Mouse (Mus musculus) MEL (cell line): Measurements from ENCODE around the gene Gli1. TPM values are rescaled to one million over a fixed set of nuclear protein-coding genes. Genes with fewer than 3 reads are reported as not detected.

Experiments used
- DNase-seq: peaks from one replicate; pipeline ENCODE4 v3.0.0; 2011; ENCODE audit warnings: low read depth, low spot score
- H3K27ac ChIP-seq: 2 replicates; pipeline ENCODE4 v1.5.1; 2012; ENCODE audit warnings: low read depth, mild to moderate bottlenecking, control low read depth, low read length, moderate library complexity; ENCODE audit not compliant: control insufficient read depth
- H3K27me3 ChIP-seq, 2 experiments: fragments of 150-350 bp in 1 of 2; sonication (generic) in 1 of 2; 2 replicates each; pipeline ENCODE4 v1.6.1; 2012; ENCODE audit warnings: low read length in 2 of 2, mild to moderate bottlenecking in 2 of 2, improper control_type of control experiment in 1 of 2, moderate library complexity in 1 of 2; ENCODE audit not compliant: insufficient read depth in 2 of 2, control insufficient read depth in 1 of 2
- H3K36me3 ChIP-seq, 2 experiments: 2 replicates each; pipeline ENCODE4 v1.6.1; 2012 to 2014; ENCODE audit warnings: low read length in 2 of 2, improper control_type of control experiment in 1 of 2, inconsistent platforms in 1 of 2, mild to moderate bottlenecking in 1 of 2; ENCODE audit not compliant: insufficient read depth in 2 of 2, control insufficient read depth in 1 of 2
- H3K4me1 ChIP-seq, 2 experiments: fragments of 150-350 bp in 1 of 2; sonication (generic) in 1 of 2; 2 replicates each; pipeline ENCODE4 v1.6.1; 2012; ENCODE audit warnings: low read length in 2 of 2, improper control_type of control experiment in 1 of 2, mild to moderate bottlenecking in 1 of 2; ENCODE audit not compliant: insufficient read depth in 2 of 2, control insufficient read depth in 1 of 2
- H3K4me3 ChIP-seq, 2 experiments: fragments of 150-350 bp in 1 of 2; sonication (generic) in 1 of 2; 2 replicates each; pipeline ENCODE4 v1.5.1; 2012; ENCODE audit warnings: low read depth in 2 of 2, low read length in 2 of 2, mild to moderate bottlenecking in 2 of 2, moderate library complexity in 2 of 2, control low read depth in 1 of 2, improper control_type of control experiment in 1 of 2; ENCODE audit not compliant: control insufficient read depth in 1 of 2, insufficient read depth in 1 of 2
- H3K79me2 ChIP-seq: 2 replicates; pipeline ENCODE4 v1.6.1; 2012; ENCODE audit warnings: mild to moderate bottlenecking, low read length, moderate library complexity; ENCODE audit not compliant: control insufficient read depth, poor library complexity, insufficient read depth
- H3K9ac ChIP-seq: 2 replicates; pipeline ENCODE4 v1.6.1; 2012; ENCODE audit warnings: low read depth, mild to moderate bottlenecking, control low read depth, low read length, moderate library complexity; ENCODE audit not compliant: control insufficient read depth, poor library complexity, severe bottlenecking
- H3K9me3 ChIP-seq: fragments of 150-350 bp; sonication (generic); replicated peaks from 2 replicates; pipeline ENCODE4 v1.6.1; 2012; ENCODE audit warnings: mild to moderate bottlenecking, low read length, improper control_type of control experiment, moderate library complexity; ENCODE audit not compliant: insufficient read depth
- CHD1 ChIP-seq: IDR thresholded peaks from 2 replicates; pipeline ENCODE4 v1.6.1; 2012; ENCODE audit warnings: low read depth, mild to moderate bottlenecking, inconsistent platforms, low read length, improper control_type of control experiment
- CHD2 ChIP-seq: IDR thresholded peaks from 2 replicates; pipeline ENCODE4 v1.6.1; 2011; ENCODE audit warnings: low read length, improper control_type of control experiment
- ELF1 ChIP-seq: IDR thresholded peaks from 2 replicates; pipeline ENCODE4 v1.6.1; 2014; ENCODE audit warnings: low read depth, mild to moderate bottlenecking, inconsistent platforms, low read length, improper control_type of control experiment, moderate library complexity
- EP300 ChIP-seq, 2 experiments: IDR thresholded peaks; 2 replicates each; pipeline ENCODE4 v1.6.1; 2011; ENCODE audit warnings: improper control_type of control experiment in 2 of 2, low read length in 2 of 2, low read depth in 1 of 2, mild to moderate bottlenecking in 1 of 2
- ETS1 ChIP-seq: IDR thresholded peaks from 2 replicates; pipeline ENCODE4 v1.6.1; 2012; ENCODE audit warnings: low read depth, mild to moderate bottlenecking, inconsistent platforms, low read length, improper control_type of control experiment, moderate library complexity
- GATA1 ChIP-seq: IDR thresholded peaks from 2 replicates; pipeline ENCODE4 v1.6.1; 2011; ENCODE audit warnings: low read depth, low read length, improper control_type of control experiment
- HCFC1 ChIP-seq: IDR thresholded peaks from 2 replicates; pipeline ENCODE4 v1.6.1; 2012; ENCODE audit warnings: low read depth, mild to moderate bottlenecking, inconsistent platforms, low read length, improper control_type of control experiment, moderate library complexity
- JUND ChIP-seq: IDR thresholded peaks from 2 replicates; pipeline ENCODE4 v1.6.1; 2011; ENCODE audit warnings: low read depth, mild to moderate bottlenecking, improper control_type of control experiment, low read length
- KAT2A ChIP-seq: conservative IDR thresholded peaks from 2 replicates; pipeline ENCODE4 v1.6.1; 2012; ENCODE audit warnings: low read depth, low read length, improper control_type of control experiment, inconsistent platforms
- MAX ChIP-seq: IDR thresholded peaks from 2 replicates; pipeline ENCODE4 v1.6.1; 2011; ENCODE audit warnings: low read length, improper control_type of control experiment
- MAZ ChIP-seq: IDR thresholded peaks from 2 replicates; pipeline ENCODE4 v1.6.1; 2012; ENCODE audit warnings: low read depth, mild to moderate bottlenecking, inconsistent platforms, low read length, improper control_type of control experiment
- MEF2A ChIP-seq: IDR thresholded peaks from 2 replicates; pipeline ENCODE4 v1.6.1; 2014; ENCODE audit warnings: low read depth, mild to moderate bottlenecking, inconsistent platforms, low read length, improper control_type of control experiment; ENCODE audit not compliant: poor library complexity, insufficient replicate concordance, severe bottlenecking; ENCODE audit errors: extremely low read depth
- MYB ChIP-seq: IDR thresholded peaks from 2 replicates; pipeline ENCODE4 v1.6.1; 2011; ENCODE audit warnings: mild to moderate bottlenecking, low read depth, low read length, improper control_type of control experiment
- MYC ChIP-seq: IDR thresholded peaks from 2 replicates; pipeline ENCODE4 v1.6.1; 2011; ENCODE audit warnings: low read depth, mild to moderate bottlenecking, low read length, improper control_type of control experiment, moderate library complexity
- POLR2A ChIP-seq, 2 experiments: IDR thresholded peaks; 2 replicates each; pipeline ENCODE4 v1.6.1; 2011 to 2012; ENCODE audit warnings: low read length in 2 of 2, mild to moderate bottlenecking in 2 of 2, control low read depth in 1 of 2, improper control_type of control experiment in 1 of 2, low read depth in 1 of 2, moderate library complexity in 1 of 2; ENCODE audit not compliant: control insufficient read depth in 1 of 2, insufficient read depth in 1 of 2, poor library complexity in 1 of 2
- POLR2AphosphoS2 ChIP-seq: IDR thresholded peaks from 2 replicates; pipeline ENCODE4 v1.6.1; 2011; ENCODE audit warnings: low read length, improper control_type of control experiment
- POLR2AphosphoS5 ChIP-seq: IDR thresholded peaks from 2 replicates; pipeline ENCODE4 v1.6.1; 2012; ENCODE audit warnings: low read depth, borderline replicate concordance, mild to moderate bottlenecking, inconsistent platforms, low read length, moderate library complexity, mixed read lengths
- RCOR1 ChIP-seq: IDR thresholded peaks from 2 replicates; pipeline ENCODE4 v1.6.1; 2012; ENCODE audit warnings: low read depth, mild to moderate bottlenecking, inconsistent platforms, low read length, improper control_type of control experiment
- SIN3A ChIP-seq: IDR thresholded peaks from 2 replicates; pipeline ENCODE4 v1.6.1; 2012; ENCODE audit warnings: low read length, improper control_type of control experiment, inconsistent platforms
- SMC3 ChIP-seq: IDR thresholded peaks from 2 replicates; pipeline ENCODE4 v1.6.1; 2011; ENCODE audit warnings: low read depth, low read length, improper control_type of control experiment
- TBP ChIP-seq: IDR thresholded peaks from 2 replicates; pipeline ENCODE4 v1.8.0; 2011; ENCODE audit warnings: low read depth, low read length, improper control_type of control experiment
- USF1 ChIP-seq: IDR thresholded peaks from 2 replicates; pipeline ENCODE4 v1.6.1; 2014; ENCODE audit warnings: low read depth, mild to moderate bottlenecking, inconsistent platforms, low read length, improper control_type of control experiment, moderate library complexity
- USF2 ChIP-seq, 2 experiments: IDR thresholded peaks; 2 replicates each; pipeline ENCODE4 v1.6.1; 2011 to 2012; ENCODE audit warnings: improper control_type of control experiment in 2 of 2, low read length in 2 of 2, borderline replicate concordance in 1 of 2, inconsistent platforms in 1 of 2, low read depth in 1 of 2, mild to moderate bottlenecking in 1 of 2; ENCODE audit not compliant: insufficient read depth in 1 of 2
- ZC3H11A ChIP-seq: IDR thresholded peaks from 2 replicates; pipeline ENCODE4 v1.6.1; 2012; ENCODE audit warnings: low read depth, mild to moderate bottlenecking, inconsistent platforms, low read length, improper control_type of control experiment
- ZKSCAN1 ChIP-seq: IDR thresholded peaks from 2 replicates; pipeline ENCODE4 v1.6.1; 2012; ENCODE audit warnings: low read depth, mild to moderate bottlenecking, inconsistent platforms, low read length, improper control_type of control experiment, moderate library complexity
- ZNF384 ChIP-seq: IDR thresholded peaks from 2 replicates; pipeline ENCODE4 v1.6.1; 2012; ENCODE audit warnings: low read depth, mild to moderate bottlenecking, inconsistent platforms, low read length, improper control_type of control experiment
- polyA plus RNA-seq, 2 experiments: library from polyadenylated mRNA; stranded (reverse) in 1 of 2; unstranded in 1 of 2; fragments of >175 nt in 1 of 2; fragments of >200 nt in 1 of 2; gene quantifications; 2 replicates each; pipeline versions ENCODE4 v1.2.1 to v1.2.4; 2012; ENCODE audit warnings: low replicate concordance in 2 of 2, low read depth in 1 of 2; ENCODE audit not compliant: insufficient read length in 2 of 2, insufficient read depth in 1 of 2, missing spikeins in 1 of 2
- total RNA-seq: library from RNA; depleted of rRNA; stranded (reverse); fragments of 300-350 nt; gene quantifications from 2 replicates; pipeline ENCODE4 v1.2.3, GENCODE M21; 2012

The Gli1 gene
- total and polyA plus RNA-seq, 3 experiments: 1.3 to 8.0 TPM; not detected in 1

GRCm38 (mm10) chr10:127322178-127322577 is 19.6 kb downstream of the Gli1 start:
- H3K9ac ChIP-seq: no peak overlapping the region
- peaks cover 15 to 26% of the 10 kb centered on the region in 2 experiments for H3K4me1 ChIP-seq
- H3K4me3 ChIP-seq: no peak overlapping the region
- DNase-seq: no peak
- TF ChIP-seq KAT2A: no peak
- TF ChIP-seq MYC: no peak
- no peak for TF ChIP-seq ZKSCAN1
- TF ChIP-seq MAZ: no peak
- no peak for TF ChIP-seq EP300 (IDR thresholded peaks at IDR 0.05; ENCODE audit: low read depth in 1 of 2, low read length in 2 of 2)
- no peak for TF ChIP-seq POLR2AphosphoS2
- TF ChIP-seq USF2 (IDR thresholded peaks at IDR 0.05; ENCODE audit: borderline replicate concordance in 1 of 2, insufficient read depth in 1 of 2, low read depth in 1 of 2, low read length in 2 of 2): no peak
- no peak for TF ChIP-seq MYB
- TF ChIP-seq ZNF384: no peak
- TF ChIP-seq JUND: no peak
- TF ChIP-seq ZC3H11A: no peak
- no peak for TF ChIP-seq SIN3A
- no peak for TF ChIP-seq ETS1
- no peak for TF ChIP-seq SMC3
- no peak for TF ChIP-seq HCFC1
- no peak for TF ChIP-seq TBP
- H3K36me3 ChIP-seq: peaks cover 0 to 15% of the 10 kb centered on the region in 2 experiments; a peak in 2 of 4 replicates
- no peaks in the 10 kb centered on the region for H3K9me3 ChIP-seq
- no peak overlapping the region for H3K27ac ChIP-seq
- H3K79me2 ChIP-seq: peaks cover 2% of the 10 kb centered on the region; the same call in 1 of the 2 replicates
- H3K27me3 ChIP-seq: no peaks in the 10 kb centered on the region

GRCm38 (mm10) chr10:127321621-127322020 is 20.2 kb downstream of the Gli1 start, which contains the start of gene Arhgap9:
Arhgap9 (plus strand) TSS chr10:127321964.
- no peaks in the 10 kb centered on the region for H3K9me3 ChIP-seq
- H3K4me1 ChIP-seq: peaks cover 15 to 30% of the 10 kb centered on the region in 2 experiments
- no peak within 1 kb of the TSS for H3K4me3 ChIP-seq
- TF ChIP-seq POLR2AphosphoS2 (no peak), CHD2 (no peak), GATA1 (no peak), RCOR1 (no peak), MAX (no peak), USF1 (no peak), POLR2AphosphoS5 (no peak), ELF1 (no peak), MYB (no peak), MEF2A (no peak), USF2 (IDR thresholded peaks at IDR 0.05; ENCODE audit: borderline replicate concordance in 1 of 2, insufficient read depth in 1 of 2, low read depth in 1 of 2, low read length in 2 of 2) (no peak), TBP (no peak), CHD1 (no peak), POLR2A (IDR thresholded peaks at IDR 0.05; ENCODE audit: control insufficient read depth in 1 of 2, insufficient read depth in 1 of 2, low read depth in 1 of 2, low read length in 2 of 2, poor library complexity in 1 of 2) (no peak)
- H3K27me3 ChIP-seq: no peaks in the 10 kb centered on the region
- no peak for DNase-seq
- H3K9ac ChIP-seq: peak within 1 kb of the TSS; percentile 71
- H3K79me2 ChIP-seq: peaks cover 2% of the 10 kb centered on the region; the same call in 1 of the 2 replicates
- no peak within 1 kb of the TSS; the same call in 1 of the 2 replicates for H3K27ac ChIP-seq
- H3K36me3 ChIP-seq: peaks cover 0 to 19% of the 10 kb centered on the region in 2 experiments; a peak in 2 of 4 replicates
